14 mouse cellular contexts compared by ENCODE assay signal in genomic region chr10:110960841-110961240, GRCm38 (mm10).
"Had no signal": no experiment of that assay in that cellular context is flagged by ENCODE, and none has a peak within 500 bp of the region (broad histone marks: within the 10 kb centered on the region; RNA-seq: fewer than 3 reads in every experiment).

No protein-coding gene starts in this region.

- DNase-seq: lung, adult 18-20 months; lung, embryonic 14.5 days; lung, postnatal 10 days; lung, postnatal 4 days; right cerebral cortex, postnatal 14 days; thymus, adult 2 months; thymus, postnatal 25 days; thymus, postnatal 4 days had no signal

- H3K27me3 ChIP-seq: midbrain, embryonic 12.5 days; midbrain, embryonic 15.5 days; neural tube, embryonic 12.5 days; stomach, embryonic 15.5 days had no signal

- H3K9me3 ChIP-seq: midbrain, embryonic 10.5 days; midbrain, embryonic 12.5 days; midbrain, embryonic 15.5 days; neural tube, embryonic 12.5 days; stomach, embryonic 15.5 days had no signal

- H3K27ac ChIP-seq: midbrain, embryonic 10.5 days; midbrain, embryonic 12.5 days; midbrain, embryonic 15.5 days; neural tube, embryonic 12.5 days; stomach, embryonic 15.5 days; stomach, postnatal 0 days had no signal

- ATAC-seq: midbrain, embryonic 15.5 days had no signal

- H3K4me2 ChIP-seq: lung, embryonic 14.5 days; midbrain, embryonic 12.5 days; midbrain, embryonic 15.5 days; neural tube, embryonic 12.5 days; stomach, embryonic 15.5 days had no signal

- H3K4me1 ChIP-seq: midbrain, embryonic 10.5 days; midbrain, embryonic 12.5 days; midbrain, embryonic 15.5 days; neural tube, embryonic 12.5 days; stomach, embryonic 15.5 days had no signal

- H3K4me3 ChIP-seq: midbrain, embryonic 10.5 days; midbrain, embryonic 12.5 days; midbrain, embryonic 15.5 days; neural tube, embryonic 12.5 days; stomach, embryonic 15.5 days had no signal

- H3K9ac ChIP-seq: lung, embryonic 14.5 days; midbrain, embryonic 12.5 days; midbrain, embryonic 15.5 days; neural tube, embryonic 12.5 days; stomach, embryonic 15.5 days had no signal
